Mouse (Mus musculus) retina, postnatal 7 days (tissue): ENCODE measurements around the gene Gbp2b.
"Not testable (repeated sequence)": the region's sequence is repeated elsewhere in the genome, so short reads cannot be mapped to it uniquely, and the experiment has no call there.

Experiments used
- DNase-seq: peaks from one replicate; pipeline ENCODE4 v3.0.0-alpha.2; 2012; ENCODE audit warnings: low read depth, low spot score

Gene Gbp2b

DNA sequence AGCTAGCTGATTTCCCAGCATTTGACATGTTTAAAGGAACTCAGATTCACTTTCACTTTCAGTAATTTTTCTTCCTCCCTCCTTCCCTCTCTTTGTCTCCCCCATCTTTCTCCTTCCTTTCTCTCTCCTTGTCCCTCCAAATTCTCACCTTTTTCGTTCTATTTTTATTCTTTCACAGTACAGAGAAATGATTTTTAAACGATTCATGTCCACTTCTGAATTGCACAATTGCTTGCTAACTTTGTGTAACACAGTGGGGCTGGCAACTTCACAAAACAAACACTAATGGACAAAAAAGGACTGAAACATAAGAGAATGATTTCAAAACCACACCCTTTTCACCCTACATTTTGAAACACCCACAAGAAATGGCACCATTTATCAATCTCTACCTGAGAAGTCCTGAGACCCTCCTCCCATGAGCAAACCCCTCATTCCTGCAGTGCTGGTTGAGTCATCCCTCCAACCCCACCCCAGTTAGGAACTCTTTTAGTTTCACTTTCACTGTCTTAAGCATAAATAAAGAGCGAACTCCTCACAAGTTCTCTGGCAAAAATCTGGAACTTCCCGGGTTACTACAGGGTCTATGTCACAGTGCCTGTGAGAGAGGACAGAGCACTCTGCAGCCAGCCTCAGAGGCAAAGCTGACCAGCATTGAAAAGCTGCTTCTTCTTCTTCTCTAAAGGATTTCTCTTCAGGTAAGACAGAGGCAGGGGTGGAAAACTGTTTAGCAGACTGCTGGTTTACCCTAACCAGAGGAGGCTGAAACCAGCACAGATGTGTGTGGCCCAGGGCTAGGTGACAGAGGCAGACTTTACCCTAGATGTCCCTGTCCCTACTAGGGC is 25.7 kb downstream of the Gbp2b start, which contains the start of gene Gbp2:
Gene Gbp2, plus strand, starts transcription at position 492 of the 845 bp plus-strand sequence.
- DNase-seq, result no peak

DNA sequence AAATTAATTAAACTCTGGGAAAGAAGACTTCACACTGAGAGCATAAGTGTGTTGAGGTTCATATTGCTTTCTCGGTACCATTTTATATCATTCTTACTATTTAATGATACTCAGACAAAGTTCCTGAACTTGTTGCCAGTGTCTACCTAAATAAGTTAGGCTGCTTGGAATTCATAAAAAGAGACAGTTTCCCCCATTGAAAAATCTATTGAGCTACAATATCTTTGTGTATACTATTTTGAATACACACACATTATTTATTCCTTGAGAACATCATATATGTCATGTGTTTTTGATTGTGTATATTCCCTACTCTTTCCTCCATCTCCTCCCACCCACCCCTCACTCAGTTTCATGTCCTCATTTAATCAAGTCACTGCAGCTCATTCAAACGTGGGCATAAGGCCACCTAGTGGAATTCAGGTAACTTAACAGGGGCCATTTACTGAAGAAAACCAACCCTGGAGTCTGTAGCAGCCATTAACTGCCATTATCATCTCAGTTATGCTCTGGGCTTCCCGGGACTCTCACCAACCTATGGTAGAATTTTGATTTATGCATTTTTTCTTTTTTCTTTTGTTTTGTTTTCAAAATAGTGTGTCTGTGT is 26.4 kb downstream of the Gbp2b start:
- no peak for DNase-seq

DNA sequence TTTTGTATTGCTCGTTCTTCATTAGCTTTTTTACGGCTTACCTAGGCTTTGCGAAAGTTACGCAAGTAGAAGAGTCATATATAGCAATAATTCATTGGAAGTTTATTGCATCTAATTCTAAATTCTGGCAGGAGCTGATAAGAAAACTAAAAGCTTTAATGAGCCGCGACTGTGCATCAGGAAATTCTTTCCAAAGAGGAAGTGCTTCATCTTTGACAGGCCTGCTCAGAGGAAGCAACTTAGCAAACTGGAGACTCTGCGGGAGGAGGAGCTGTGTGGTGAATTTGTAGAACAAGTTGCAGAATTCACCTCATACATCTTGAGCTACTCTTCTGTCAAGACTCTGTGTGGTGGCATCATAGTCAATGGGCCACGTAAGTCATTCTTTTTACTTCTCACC is 35.7 kb downstream of the Gbp2b start:
- DNase-seq, result no peak

DNA sequence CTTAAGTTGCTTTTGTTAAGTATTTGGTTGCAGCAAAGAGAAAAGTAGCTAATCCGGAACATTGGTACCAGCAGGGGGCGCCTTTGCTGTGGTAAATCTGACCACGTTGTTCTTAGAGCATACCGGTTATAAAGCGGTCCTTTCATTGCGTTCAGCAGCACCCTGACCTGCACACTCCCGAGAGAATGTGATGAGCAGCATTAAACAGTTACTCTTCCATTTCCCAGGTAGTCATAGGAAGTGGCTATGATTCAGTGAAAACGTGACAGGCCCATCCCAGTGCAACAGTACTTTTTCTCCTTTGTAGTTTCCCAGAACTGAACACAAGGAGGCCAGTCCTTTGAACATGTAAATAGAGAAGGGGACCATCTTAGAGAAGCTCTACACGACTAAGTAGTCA is 45.6 kb downstream of the Gbp2b start:
- DNase-seq, result peak; percentile 20

GRCm38 (mm10) chr3:142645949-142646348 is 51.3 kb downstream of the Gbp2b start:
- DNase-seq, result peak; percentile 38

- DNase-seq, result not testable (repeated sequence)
Observed at GRCm38 (mm10) chr3:142647836-142648235, 53.2 kb downstream of the Gbp2b start.

DNA sequence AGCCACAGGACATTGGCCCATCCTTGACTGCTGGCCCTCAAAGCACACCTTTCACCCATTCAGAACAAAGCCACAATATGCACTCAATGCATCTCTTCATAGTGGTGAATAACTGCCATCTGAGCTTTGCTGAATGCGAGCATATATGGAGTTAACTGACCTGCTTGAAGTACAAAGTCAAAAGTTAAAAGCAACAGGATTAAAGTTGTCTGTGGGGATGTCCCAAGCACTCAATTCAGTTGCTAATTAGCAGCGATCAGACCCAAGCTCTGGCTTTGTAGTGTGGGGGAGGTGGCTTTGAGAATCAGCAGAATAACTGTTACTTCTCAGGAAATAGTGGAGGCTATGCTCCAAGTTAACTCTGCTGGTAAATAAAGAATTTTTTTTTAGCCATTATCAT is 55.6 kb downstream of the Gbp2b start:
- DNase-seq, result no peak

GRCm38 (mm10) chr3:142664723-142665122 is 70.1 kb downstream of the Gbp2b start:
- no peak for DNase-seq
